Mouse (Mus musculus): Measurements from ENCODE around the gene Ssbp3. TPM values are rescaled to one million over a fixed set of nuclear protein-coding genes. Genes with fewer than 3 reads are reported as not detected.

The Ssbp3 gene
- total and polyA plus RNA-seq, 2 experiments from 2014 or later, result 108 to 155 TPM

GRCm38 (mm10) chr4:106928961-106929360, 18.5 kb downstream of the Ssbp3 start:
- Histone ChIP-seq H3K4me1 (ENCODE audit: insufficient read depth, low read length) (peaks cover 11% of the 10 kb centered on the region; the same call in 1 of the 2 replicates), H3K9me3 (ENCODE audit: low read length) (no peaks in the 10 kb centered on the region), H3K4me3 (ENCODE audit: low read length) (no peak overlapping the region), H3K4me2 (ENCODE audit: low read depth, low read length) (no peak overlapping the region), H3K27me3 (ENCODE audit: insufficient read depth, low read length) (no peaks in the 10 kb centered on the region), H3K9ac (replicated peaks; ENCODE audit: low read length) (no peak overlapping the region), H3K27ac (no peak overlapping the region), H3K36me3 (ENCODE audit: insufficient read depth, low read length) (peaks cover 4% of the 10 kb centered on the region; the same call in 1 of the 2 replicates)
- no peak for TF ChIP-seq CTCF (IDR thresholded peaks at IDR 0.05; ENCODE audit: low read depth)
- 44% methylated on average over 7 of the region's 7 CpGs for WGBS
- ATAC-seq (0 out of 2 replicates have a peak, but pooled peaks have one; percentile 20), DNase-seq (ENCODE audit: low spot score) (no peak)

- H3K9me3 ChIP-seq (ENCODE audit: low read length), result no peaks in the 10 kb centered on the region
- DNase-seq (ENCODE audit: low spot score) (no peak), ATAC-seq (no peak)
- no peak for TF ChIP-seq CTCF (IDR thresholded peaks at IDR 0.05; ENCODE audit: low read depth)
- H3K9ac ChIP-seq (replicated peaks; ENCODE audit: low read length), result no peak overlapping the region
- H3K27ac ChIP-seq, result no peak overlapping the region
- H3K27me3 ChIP-seq (ENCODE audit: insufficient read depth, low read length), result no peaks in the 10 kb centered on the region
- H3K4me3 ChIP-seq (ENCODE audit: low read length), result no peak overlapping the region
- H3K4me2 ChIP-seq (ENCODE audit: low read depth, low read length), result no peak overlapping the region
- H3K4me1 ChIP-seq (ENCODE audit: insufficient read depth, low read length), result peaks cover 32% of the 10 kb centered on the region
- no peaks in the 10 kb centered on the region for H3K36me3 ChIP-seq (ENCODE audit: insufficient read depth, low read length)
- 94% methylated on average over 7 of the region's 7 CpGs for WGBS
These were observed 22.1 kb downstream of the Ssbp3 start for GRCm38 (mm10) chr4:106932583-106932982.

GRCm38 (mm10) chr4:106933813-106934482, 23.4 kb downstream of the Ssbp3 start:
- no peak for DNase-seq (ENCODE audit: low spot score)
- Histone ChIP-seq H3K27ac (no peak overlapping the region), H3K27me3 (ENCODE audit: insufficient read depth, low read length) (no peaks in the 10 kb centered on the region), H3K9ac (replicated peaks; ENCODE audit: low read length) (no peak overlapping the region), H3K9me3 (ENCODE audit: low read length) (no peaks in the 10 kb centered on the region), H3K4me2 (ENCODE audit: low read depth, low read length) (no peak overlapping the region), H3K36me3 (ENCODE audit: insufficient read depth, low read length) (no peaks in the 10 kb centered on the region), H3K4me1 (ENCODE audit: insufficient read depth, low read length) (peaks cover 37% of the 10 kb centered on the region), H3K4me3 (ENCODE audit: low read length) (no peak overlapping the region)
- no peak for TF ChIP-seq CTCF (IDR thresholded peaks at IDR 0.05; ENCODE audit: low read depth)
- ATAC-seq, result no peak
- 82% methylated on average over 9 of the region's 9 CpGs for WGBS

- Histone ChIP-seq H3K9me3 (ENCODE audit: low read length) (no peaks in the 10 kb centered on the region), H3K9ac (replicated peaks; ENCODE audit: low read length) (no peak overlapping the region), H3K27me3 (ENCODE audit: insufficient read depth, low read length) (no peaks in the 10 kb centered on the region), H3K4me3 (ENCODE audit: low read length) (no peak overlapping the region), H3K4me1 (ENCODE audit: insufficient read depth, low read length) (peaks cover 44% of the 10 kb centered on the region), H3K36me3 (ENCODE audit: insufficient read depth, low read length) (no peaks in the 10 kb centered on the region), H3K27ac (peak overlapping the region; percentile 48; the same call in 1 of the 2 replicates), H3K4me2 (ENCODE audit: low read depth, low read length) (no peak overlapping the region)
- WGBS, result 29% methylated on average over 12 of the region's 12 CpGs
- DNase-seq (ENCODE audit: low spot score) (peak; percentile 42), ATAC-seq (peak; percentile 34)
- no peak for TF ChIP-seq CTCF (IDR thresholded peaks at IDR 0.05; ENCODE audit: low read depth)
These were observed 24.6 kb downstream of the Ssbp3 start for GRCm38 (mm10) chr4:106934931-106935582.

- H3K27ac ChIP-seq, result peak overlapping the region; percentile 9; the same call in 1 of the 2 replicates
- no peaks in the 10 kb centered on the region for H3K27me3 ChIP-seq (ENCODE audit: insufficient read depth, low read length)
- 18% methylated on average over 2 of the region's 2 CpGs for WGBS
- no peaks in the 10 kb centered on the region for H3K36me3 ChIP-seq (ENCODE audit: insufficient read depth, low read length)
- no peaks in the 10 kb centered on the region for H3K9me3 ChIP-seq (ENCODE audit: low read length)
- H3K4me1 ChIP-seq (ENCODE audit: insufficient read depth, low read length), result peaks cover 45% of the 10 kb centered on the region
- TF ChIP-seq CTCF (IDR thresholded peaks at IDR 0.05; ENCODE audit: low read depth), result no peak
- no peak overlapping the region for H3K4me2 ChIP-seq (ENCODE audit: low read depth, low read length)
- DNase-seq (ENCODE audit: low spot score), result no peak
- H3K9ac ChIP-seq (replicated peaks; ENCODE audit: low read length), result no peak overlapping the region
- no peak overlapping the region for H3K4me3 ChIP-seq (ENCODE audit: low read length)
- peak; percentile 27 for ATAC-seq
These were observed 25.1 kb downstream of the Ssbp3 start for GRCm38 (mm10) chr4:106935583-106935935.

GRCm38 (mm10) chr4:106936041-106936440, 25.5 kb downstream of the Ssbp3 start:
- ATAC-seq, result no peak
- H3K4me2 ChIP-seq (ENCODE audit: low read depth, low read length), result no peak overlapping the region
- no peak for TF ChIP-seq CTCF (IDR thresholded peaks at IDR 0.05; ENCODE audit: low read depth)
- peaks cover 50% of the 10 kb centered on the region for H3K4me1 ChIP-seq (ENCODE audit: insufficient read depth, low read length)
- no peaks in the 10 kb centered on the region for H3K9me3 ChIP-seq (ENCODE audit: low read length)
- H3K27ac ChIP-seq, result peak overlapping the region; percentile 9; the same call in 1 of the 2 replicates
- no peak overlapping the region for H3K9ac ChIP-seq (replicated peaks; ENCODE audit: low read length)
- WGBS, result 35% methylated on average over 3 of the region's 3 CpGs
- DNase-seq (ENCODE audit: low spot score), result no peak
- H3K27me3 ChIP-seq (ENCODE audit: insufficient read depth, low read length), result no peaks in the 10 kb centered on the region
- no peak overlapping the region for H3K4me3 ChIP-seq (ENCODE audit: low read length)
- H3K36me3 ChIP-seq (ENCODE audit: insufficient read depth, low read length), result no peaks in the 10 kb centered on the region

- no peak for DNase-seq (ENCODE audit: low spot score)
- ATAC-seq, result no peak
- Histone ChIP-seq H3K4me2 (ENCODE audit: low read depth, low read length) (no peak overlapping the region), H3K9ac (replicated peaks; ENCODE audit: low read length) (0 out of 2 replicates have a peak overlapping the region, but pooled peaks have one; percentile 24), H3K9me3 (ENCODE audit: low read length) (no peaks in the 10 kb centered on the region), H3K4me3 (ENCODE audit: low read length) (no peak overlapping the region), H3K36me3 (ENCODE audit: insufficient read depth, low read length) (no peaks in the 10 kb centered on the region), H3K4me1 (ENCODE audit: insufficient read depth, low read length) (peaks cover 56% of the 10 kb centered on the region), H3K27ac (no peak overlapping the region; the same call in 1 of the 2 replicates), H3K27me3 (ENCODE audit: insufficient read depth, low read length) (no peaks in the 10 kb centered on the region)
- TF ChIP-seq CTCF (IDR thresholded peaks at IDR 0.05; ENCODE audit: low read depth), result no peak
- 20% methylated on average over 8 of the region's 8 CpGs for WGBS
These were observed 26.2 kb downstream of the Ssbp3 start for GRCm38 (mm10) chr4:106936741-106937140.

Measured in hindbrain, postnatal 0 days (tissue).